Mouse (Mus musculus): ENCODE measurements around the gene Acbd5.

- TF ChIP-seq CTCF (IDR thresholded peaks at IDR 0.05; ENCODE audit: borderline replicate concordance, insufficient read depth, low read depth, low read length) (no peak), POLR2A (IDR thresholded peaks at IDR 0.05; ENCODE audit: borderline replicate concordance, insufficient read depth, low read length) (no peak)
Measured at GRCm38 (mm10) chr2:23045703-23046102, 22.3 kb upstream of the Acbd5 start.
